Mouse (Mus musculus): ENCODE measurements around the gene Akap6. TPM values are rescaled to one million over a fixed set of nuclear protein-coding genes. Genes with fewer than 3 reads are reported as not detected.

Gene Akap6
- total and polyA plus RNA-seq, 3 experiments = 0.12 to 0.42 (median 0.33) TPM

DNA sequence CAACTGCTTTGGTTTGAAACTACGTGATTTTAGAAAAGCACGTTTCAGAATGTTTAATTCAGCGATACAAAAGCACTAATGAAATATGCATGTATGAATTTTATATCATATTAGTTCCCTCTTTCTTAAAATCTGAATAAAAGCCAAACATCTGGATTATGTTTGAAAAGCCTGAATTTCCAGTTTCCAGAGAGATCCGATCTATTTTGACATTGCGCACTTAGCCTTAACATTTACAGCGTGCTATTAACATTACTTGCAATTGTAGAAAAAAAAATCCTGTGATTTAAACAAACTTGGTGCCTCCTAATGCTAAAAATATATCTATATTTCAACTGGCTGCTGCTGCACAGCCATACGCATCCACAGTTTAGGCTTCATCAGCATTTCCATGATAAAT lies 358.4 kb downstream of the Akap6 start:
- H3K9ac ChIP-seq (ENCODE audit: insufficient read depth, low read depth) = no peak overlapping the region
- H3K4me3 ChIP-seq (replicated peaks in 1 of 3; ENCODE audit: low read depth in 2 of 3, low read length in 2 of 3, poor library complexity in 1 of 3) = no peak overlapping the region
- peaks cover 0 to 2% of the 10 kb centered on the region in 2 experiments; a peak in 1 of 4 replicates for H3K4me1 ChIP-seq (ENCODE audit: control insufficient read depth in 1 of 2, insufficient read depth in 2 of 2)
- no peaks in the 10 kb centered on the region for H3K9me3 ChIP-seq (replicated peaks; ENCODE audit: low read length)
- in situ Hi-C loops (cut with MboI; ENCODE audit: low pct_ligation_motif_present, low pct_unique_long_range_greater_than_20kb, low sequenced_read_pairs) = no loop called here
- no peaks in the 10 kb centered on the region for H3K79me2 ChIP-seq (replicated peaks; ENCODE audit: control insufficient read depth, extremely low read depth, insufficient read depth, poor library complexity, severe bottlenecking)
- no peak overlapping the region for H3K4me2 ChIP-seq (ENCODE audit: insufficient read depth, low read depth, poor library complexity, severe bottlenecking)
- H3K27ac ChIP-seq (ENCODE audit: insufficient read depth, low read depth) = no peak overlapping the region
- no peak for TF ChIP-seq ETS1 (conservative IDR thresholded peaks at IDR 0.05; ENCODE audit: low read depth, low read length)
- TF ChIP-seq PAX5 (IDR thresholded peaks at IDR 0.05; ENCODE audit: low read length) = no peak
- no peak for TF ChIP-seq POLR2A (IDR thresholded peaks at IDR 0.05; ENCODE audit: low read depth, low read length)
- no peak for TF ChIP-seq MEF2A (IDR thresholded peaks at IDR 0.05; ENCODE audit: borderline replicate concordance, low read depth, low read length)
- no peak for TF ChIP-seq NELFE (IDR thresholded peaks at IDR 0.05; ENCODE audit: low read depth, low read length)
- TF ChIP-seq ZKSCAN1 (IDR thresholded peaks at IDR 0.05; ENCODE audit: borderline replicate concordance, low read depth, low read length) = no peak
- no peak for TF ChIP-seq BHLHE40 (IDR thresholded peaks at IDR 0.05; ENCODE audit: low read depth, low read length)
- no peak for TF ChIP-seq EP300 (IDR thresholded peaks at IDR 0.05; ENCODE audit: low read length)
- TF ChIP-seq SMC3 (IDR thresholded peaks at IDR 0.05; ENCODE audit: low read depth, low read length) = no peak
- TF ChIP-seq ZC3H11A (IDR thresholded peaks at IDR 0.05; ENCODE audit: low read depth, low read length) = no peak
- TF ChIP-seq E2F4 (IDR thresholded peaks at IDR 0.05; ENCODE audit: insufficient replicate concordance, low read depth, low read length) = no peak
- TF ChIP-seq MXI1 (IDR thresholded peaks at IDR 0.05; ENCODE audit: low read depth, low read length) = no peak
- TF ChIP-seq UBTF (IDR thresholded peaks at IDR 0.05; ENCODE audit: low read depth, low read length) = no peak
- TF ChIP-seq GABPA (IDR thresholded peaks at IDR 0.05; ENCODE audit: insufficient replicate concordance, low read depth, low read length) = no peak
- TF ChIP-seq TCF12 (IDR thresholded peaks at IDR 0.05; ENCODE audit: low read depth, low read length) = no peak
- no peak for TF ChIP-seq RAD21 (IDR thresholded peaks at IDR 0.05; ENCODE audit: low read depth, low read length)
- TF ChIP-seq RCOR1 (conservative IDR thresholded peaks at IDR 0.05; ENCODE audit: low read depth, low read length) = no peak
- no peak for TF ChIP-seq CHD2 (IDR thresholded peaks at IDR 0.05; ENCODE audit: low read length)
- dilution Hi-C loops (cut with MboI; ENCODE audit: extremely low pct_ligation_motif_present, extremely low pct_unique_long_range_greater_than_20kb, low sequenced_read_pairs) = no loop called here
- DNase-seq (ENCODE audit: extremely low read depth) = no peak
- H3K36me3 ChIP-seq (replicated peaks in 1 of 2; ENCODE audit: control insufficient read depth in 1 of 2, insufficient read depth in 1 of 2, low read length in 1 of 2) = no peaks in the 10 kb centered on the region
- H3K27me3 ChIP-seq (replicated peaks) = no peaks in the 10 kb centered on the region

DNA sequence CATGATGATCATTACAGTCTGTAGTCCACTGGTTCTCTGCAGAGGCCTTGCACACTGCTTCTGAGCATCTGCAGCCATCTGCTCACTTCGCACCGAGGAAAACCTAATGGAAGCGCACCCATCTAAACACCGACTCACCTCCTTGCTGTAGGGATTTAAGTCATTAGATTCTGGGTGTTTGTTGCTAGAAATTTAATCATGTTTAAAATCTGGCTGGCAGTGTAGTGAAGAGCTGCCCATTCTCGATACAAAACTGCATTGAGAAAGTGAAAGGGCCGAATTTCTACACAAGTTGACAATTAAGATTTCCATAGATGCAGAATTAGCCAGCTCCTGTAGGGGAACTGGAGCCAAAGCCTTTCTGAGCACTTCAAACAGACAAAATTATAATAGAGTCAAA lies 361.7 kb downstream of the Akap6 start:
- no peak overlapping the region for H3K4me2 ChIP-seq (ENCODE audit: insufficient read depth, low read depth, poor library complexity, severe bottlenecking)
- H3K9ac ChIP-seq (ENCODE audit: insufficient read depth, low read depth) = no peak overlapping the region
- no peak for DNase-seq (ENCODE audit: extremely low read depth)
- in situ Hi-C loops (cut with MboI; ENCODE audit: low pct_ligation_motif_present, low pct_unique_long_range_greater_than_20kb, low sequenced_read_pairs) (no loop called here), dilution Hi-C loops (cut with MboI; ENCODE audit: extremely low pct_ligation_motif_present, extremely low pct_unique_long_range_greater_than_20kb, low sequenced_read_pairs) (no loop called here)
- H3K27me3 ChIP-seq (replicated peaks) = no peaks in the 10 kb centered on the region
- no peak overlapping the region for H3K4me3 ChIP-seq (replicated peaks in 1 of 3; ENCODE audit: low read depth in 2 of 3, low read length in 2 of 3, poor library complexity in 1 of 3)
- TF ChIP-seq IRF4 (IDR thresholded peaks at IDR 0.05; ENCODE audit: low read depth, low read length) = no peak
- no peak for TF ChIP-seq MEF2A (IDR thresholded peaks at IDR 0.05; ENCODE audit: borderline replicate concordance, low read depth, low read length)
- no peak for TF ChIP-seq SMC3 (IDR thresholded peaks at IDR 0.05; ENCODE audit: low read depth, low read length)
- no peak for TF ChIP-seq USF2 (conservative IDR thresholded peaks at IDR 0.05; ENCODE audit: low read depth, low read length)
- no peak for TF ChIP-seq PAX5 (IDR thresholded peaks at IDR 0.05; ENCODE audit: low read length)
- no peak for TF ChIP-seq UBTF (IDR thresholded peaks at IDR 0.05; ENCODE audit: low read depth, low read length)
- no peak for TF ChIP-seq CHD2 (IDR thresholded peaks at IDR 0.05; ENCODE audit: low read length)
- no peak for TF ChIP-seq GABPA (IDR thresholded peaks at IDR 0.05; ENCODE audit: insufficient replicate concordance, low read depth, low read length)
- H3K79me2 ChIP-seq (replicated peaks; ENCODE audit: control insufficient read depth, extremely low read depth, insufficient read depth, poor library complexity, severe bottlenecking) = no peaks in the 10 kb centered on the region
- H3K4me1 ChIP-seq (ENCODE audit: control insufficient read depth in 1 of 2, insufficient read depth in 2 of 2) = peaks cover 0 to 7% of the 10 kb centered on the region in 2 experiments; a peak in 1 of 4 replicates
- H3K9me3 ChIP-seq (replicated peaks; ENCODE audit: low read length) = no peaks in the 10 kb centered on the region
- H3K27ac ChIP-seq (ENCODE audit: insufficient read depth, low read depth) = no peak overlapping the region
- H3K36me3 ChIP-seq (replicated peaks in 1 of 2; ENCODE audit: control insufficient read depth in 1 of 2, insufficient read depth in 1 of 2, low read length in 1 of 2) = no peaks in the 10 kb centered on the region
